Mouse (Mus musculus): ENCODE data around the gene Fzd4. TPM values are rescaled to one million over a fixed set of nuclear protein-coding genes. Genes with fewer than 3 reads are reported as not detected.

Fzd4 gene
- total RNA-seq, 1 experiment: 2.2 TPM

GRCm38 (mm10) chr7:89365135-89365880, 38.8 kb upstream of the Fzd4 start:
- Histone ChIP-seq H3K36me3 (ENCODE audit: control insufficient read depth, insufficient read depth, low read length, poor library complexity, severe bottlenecking) (no peaks in the 10 kb centered on the region), H3K4me3 (ENCODE audit: insufficient read depth in 1 of 2, low read depth in 1 of 2, low read length in 2 of 2, poor library complexity in 1 of 2, severe bottlenecking in 1 of 2) (no peak overlapping the region), H3K9me3 (ENCODE audit: control insufficient read depth, insufficient read depth, low read depth, low read length) (no peaks in the 10 kb centered on the region), H3K27ac (ENCODE audit: insufficient read depth, low read depth, low read length, poor library complexity, severe bottlenecking) (no peak overlapping the region), H3K9ac (ENCODE audit: insufficient read depth, low read depth, low read length, poor library complexity, severe bottlenecking) (no peak overlapping the region), H3K4me1 (ENCODE audit: control insufficient read depth in 2 of 2, insufficient read depth in 2 of 2, low read length in 2 of 2, poor library complexity in 1 of 2) (0 out of 4 replicates have a peak, but pooled peaks cover 0 to 2% of the 10 kb centered on the region in 2 experiments)
- in situ Hi-C loops (cut with MboI; ENCODE audit: low sequenced_read_pairs in 2 of 2, unreplicated experiment in 2 of 2): no loop called here
- no peak for DNase-seq (ENCODE audit: low read depth, low spot score)
- TF ChIP-seq HCFC1 (IDR thresholded peaks at IDR 0.05; ENCODE audit: borderline replicate concordance, insufficient read depth, low read length) (no peak), MAFK (IDR thresholded peaks at IDR 0.05; ENCODE audit: insufficient read depth, low read depth, low read length) (no peak), ZNF384 (IDR thresholded peaks at IDR 0.05; ENCODE audit: low read depth, low read length) (no peak), ZC3H11A (IDR thresholded peaks at IDR 0.05; ENCODE audit: borderline replicate concordance, low read depth, low read length) (no peak), CHD2 (IDR thresholded peaks at IDR 0.05; ENCODE audit: low read depth, low read length) (no peak)

GRCm38 (mm10) chr7:89367643-89368042, 36.5 kb upstream of the Fzd4 start:
- TF ChIP-seq MAFK (IDR thresholded peaks at IDR 0.05; ENCODE audit: insufficient read depth, low read depth, low read length) (no peak), ZNF384 (IDR thresholded peaks at IDR 0.05; ENCODE audit: low read depth, low read length) (no peak), CHD2 (IDR thresholded peaks at IDR 0.05; ENCODE audit: low read depth, low read length) (no peak), ZC3H11A (IDR thresholded peaks at IDR 0.05; ENCODE audit: borderline replicate concordance, low read depth, low read length) (no peak), HCFC1 (IDR thresholded peaks at IDR 0.05; ENCODE audit: borderline replicate concordance, insufficient read depth, low read length) (no peak)
- no peak overlapping the region for H3K27ac ChIP-seq (ENCODE audit: insufficient read depth, low read depth, low read length, poor library complexity, severe bottlenecking)
- DNase-seq (ENCODE audit: low read depth, low spot score): no peak
- H3K9ac ChIP-seq (ENCODE audit: insufficient read depth, low read depth, low read length, poor library complexity, severe bottlenecking): no peak overlapping the region
- in situ Hi-C loops (cut with MboI; ENCODE audit: low sequenced_read_pairs in 2 of 2, unreplicated experiment in 2 of 2): no loop called here
- no peaks in the 10 kb centered on the region for H3K9me3 ChIP-seq (ENCODE audit: control insufficient read depth, insufficient read depth, low read depth, low read length)
- no peak overlapping the region for H3K4me3 ChIP-seq (ENCODE audit: insufficient read depth in 1 of 2, low read depth in 1 of 2, low read length in 2 of 2, poor library complexity in 1 of 2, severe bottlenecking in 1 of 2)
- H3K4me1 ChIP-seq (ENCODE audit: control insufficient read depth in 2 of 2, insufficient read depth in 2 of 2, low read length in 2 of 2, poor library complexity in 1 of 2): 0 out of 4 replicates have a peak, but pooled peaks cover 0 to 2% of the 10 kb centered on the region in 2 experiments
- no peaks in the 10 kb centered on the region for H3K36me3 ChIP-seq (ENCODE audit: control insufficient read depth, insufficient read depth, low read length, poor library complexity, severe bottlenecking)

- Histone ChIP-seq H3K36me3 (ENCODE audit: control insufficient read depth, insufficient read depth, low read length, poor library complexity, severe bottlenecking) (no peaks in the 10 kb centered on the region), H3K27ac (ENCODE audit: insufficient read depth, low read depth, low read length, poor library complexity, severe bottlenecking) (no peak overlapping the region), H3K4me1 (ENCODE audit: control insufficient read depth in 2 of 2, insufficient read depth in 2 of 2, low read length in 2 of 2, poor library complexity in 1 of 2) (0 out of 4 replicates have a peak, but pooled peaks cover 0 to 2% of the 10 kb centered on the region in 2 experiments), H3K9ac (ENCODE audit: insufficient read depth, low read depth, low read length, poor library complexity, severe bottlenecking) (no peak overlapping the region), H3K4me3 (ENCODE audit: insufficient read depth in 1 of 2, low read depth in 1 of 2, low read length in 2 of 2, poor library complexity in 1 of 2, severe bottlenecking in 1 of 2) (no peak overlapping the region), H3K9me3 (ENCODE audit: control insufficient read depth, insufficient read depth, low read depth, low read length) (no peaks in the 10 kb centered on the region)
- TF ChIP-seq HCFC1 (IDR thresholded peaks at IDR 0.05; ENCODE audit: borderline replicate concordance, insufficient read depth, low read length): no peak
- TF ChIP-seq ZC3H11A (IDR thresholded peaks at IDR 0.05; ENCODE audit: borderline replicate concordance, low read depth, low read length): no peak
- TF ChIP-seq CHD2 (IDR thresholded peaks at IDR 0.05; ENCODE audit: low read depth, low read length): no peak
- TF ChIP-seq ZNF384 (IDR thresholded peaks at IDR 0.05; ENCODE audit: low read depth, low read length): no peak
- TF ChIP-seq MAFK (IDR thresholded peaks at IDR 0.05; ENCODE audit: insufficient read depth, low read depth, low read length): no peak
- in situ Hi-C loops (cut with MboI; ENCODE audit: low sequenced_read_pairs in 2 of 2, unreplicated experiment in 2 of 2): no loop called here
- no peak for DNase-seq (ENCODE audit: low read depth, low spot score)
Measured at GRCm38 (mm10) chr7:89370086-89370485, 34.1 kb upstream of the Fzd4 start.

GRCm38 (mm10) chr7:89370917-89371316, 33.2 kb upstream of the Fzd4 start:
- Histone ChIP-seq H3K4me3 (ENCODE audit: insufficient read depth in 1 of 2, low read depth in 1 of 2, low read length in 2 of 2, poor library complexity in 1 of 2, severe bottlenecking in 1 of 2) (no peak overlapping the region), H3K4me1 (ENCODE audit: control insufficient read depth in 2 of 2, insufficient read depth in 2 of 2, low read length in 2 of 2, poor library complexity in 1 of 2) (0 out of 4 replicates have a peak, but pooled peaks cover 0 to 2% of the 10 kb centered on the region in 2 experiments), H3K36me3 (ENCODE audit: control insufficient read depth, insufficient read depth, low read length, poor library complexity, severe bottlenecking) (no peaks in the 10 kb centered on the region), H3K27ac (ENCODE audit: insufficient read depth, low read depth, low read length, poor library complexity, severe bottlenecking) (no peak overlapping the region), H3K9me3 (ENCODE audit: control insufficient read depth, insufficient read depth, low read depth, low read length) (no peaks in the 10 kb centered on the region), H3K9ac (ENCODE audit: insufficient read depth, low read depth, low read length, poor library complexity, severe bottlenecking) (no peak overlapping the region)
- no peak for TF ChIP-seq HCFC1 (IDR thresholded peaks at IDR 0.05; ENCODE audit: borderline replicate concordance, insufficient read depth, low read length)
- no peak for TF ChIP-seq ZNF384 (IDR thresholded peaks at IDR 0.05; ENCODE audit: low read depth, low read length)
- TF ChIP-seq MAFK (IDR thresholded peaks at IDR 0.05; ENCODE audit: insufficient read depth, low read depth, low read length): no peak
- TF ChIP-seq CHD2 (IDR thresholded peaks at IDR 0.05; ENCODE audit: low read depth, low read length): no peak
- TF ChIP-seq ZC3H11A (IDR thresholded peaks at IDR 0.05; ENCODE audit: borderline replicate concordance, low read depth, low read length): no peak
- DNase-seq (ENCODE audit: low read depth, low spot score): no peak
- in situ Hi-C loops (cut with MboI; ENCODE audit: low sequenced_read_pairs in 2 of 2, unreplicated experiment in 2 of 2): no loop called here
